Mouse (Mus musculus) megakaryocyte-erythroid progenitor cell, adult 5 weeks (primary cell): Measurements from ENCODE around the gene Rhbdd2. TPM values are rescaled to one million over a fixed set of nuclear protein-coding genes. Genes with fewer than 3 reads are reported as not detected.

ENCODE experiments used
- polyA plus RNA-seq: library from polyadenylated mRNA; stranded (reverse); fragments of >175 nt; gene quantifications from 2 replicates; pipeline ENCODE4 v1.2.3, GENCODE M21; 2012

The Rhbdd2 gene
- polyA plus RNA-seq: 20.0 and 25.5 TPM in 2 replicates

DNA sequence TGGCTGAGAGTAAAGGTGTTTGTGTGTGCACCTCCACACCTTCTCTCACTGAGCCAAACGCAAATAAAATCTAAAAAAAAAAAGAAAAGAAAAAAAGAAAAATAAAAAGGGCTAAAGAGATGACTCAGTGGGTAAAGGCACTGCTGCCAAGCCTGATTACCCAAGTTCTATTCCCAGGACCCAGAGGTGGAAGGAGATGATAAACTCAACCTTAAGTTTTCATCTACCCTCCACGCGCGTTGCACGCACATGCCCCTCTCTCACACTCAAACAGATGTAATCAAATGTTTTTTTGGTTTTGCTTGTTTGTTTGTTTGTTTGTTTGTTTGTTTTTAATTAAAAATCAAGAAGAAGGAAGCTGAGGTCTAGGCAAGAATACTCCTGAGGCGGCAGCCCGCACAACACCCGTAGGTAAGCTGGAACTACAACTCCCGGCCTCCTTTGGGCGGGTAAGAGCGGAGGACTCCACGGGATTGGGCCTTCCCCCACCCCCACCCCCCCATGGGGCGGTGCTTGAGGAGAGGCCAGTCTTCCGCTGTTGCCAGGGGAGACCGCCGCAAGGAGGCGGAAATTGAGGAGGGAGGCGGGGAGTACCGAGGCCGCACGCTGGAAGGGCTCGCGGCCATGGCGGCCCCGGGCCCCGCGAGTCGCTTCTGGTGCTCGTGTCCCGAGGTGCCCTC lies at the start of gene Rhbdd2:
Gene Rhbdd2 (plus strand): TSS at position 502 of the 680 bp plus-strand sequence.

GRCm38 (mm10) chr5:135669741-135670275 lies 37.4 kb downstream of the Rhbdd2 start, which contains the start of gene Por:
TSS of gene Por (plus strand) at chr5:135670033.

Other genes starting within 250 kb of the Rhbdd2 start
- 122 and 143 TPM in 2 replicates for gene Pom121, start 238.1 kb upstream of the Rhbdd2 start, polyA plus RNA-seq
- 2.2 and 3.1 TPM in 2 replicates for gene Hip1, start 87.5 kb upstream of the Rhbdd2 start, polyA plus RNA-seq
- gene Ccl26, start 69.0 kb upstream of the Rhbdd2 start, polyA plus RNA-seq: not detected in 2 replicates
- gene Ccl24, start 59.6 kb upstream of the Rhbdd2 start, polyA plus RNA-seq: 0.23 TPM in 1 of 2 replicates, not detected in the other
- 89.2 and 125 TPM in 2 replicates for gene Por, start 37.4 kb downstream of the Rhbdd2 start, polyA plus RNA-seq
- gene Tmem120a, start 111.8 kb downstream of the Rhbdd2 start, polyA plus RNA-seq: 10.9 and 15.3 TPM in 2 replicates
- gene Styxl1, start 145.8 kb downstream of the Rhbdd2 start, polyA plus RNA-seq: not detected in 2 replicates
- gene Mdh2, start 145.9 kb downstream of the Rhbdd2 start, polyA plus RNA-seq: 567 and 689 TPM in 2 replicates
- not detected in 2 replicates for gene Srrm3, start 174.3 kb downstream of the Rhbdd2 start, polyA plus RNA-seq